Mouse (Mus musculus) forebrain, embryonic 11.5 days (tissue): ENCODE results near the gene D1Ertd622e. TPM values are rescaled to one million over a fixed set of nuclear protein-coding genes. Genes with fewer than 3 reads are reported as not detected.

ENCODE experiments used
- ATAC-seq: fragments of 200-750 bp; cut with Nextera tagmentation; replicated peaks from 2 replicates; pipeline ENCODE4 v1.8.0; 2017; ENCODE audit warnings: moderate TSS enrichment; ENCODE audit not compliant: low FRiP score
- DNase-seq: peaks from one replicate; pipeline ENCODE4 v3.0.0-alpha.2; 2017; ENCODE audit warnings: low spot score
- H3K27ac ChIP-seq: fragments of 300-500 bp; sonication (generic); 2 replicates; pipeline ENCODE4 v1.5.1; 2014; ENCODE audit warnings: low read depth, low read length
- H3K27me3 ChIP-seq: fragments of 300-500 bp; sonication (generic); 2 replicates; pipeline ENCODE4 v1.6.1; 2014; ENCODE audit warnings: mild to moderate bottlenecking, low read length, mixed read lengths; ENCODE audit not compliant: control insufficient read depth, insufficient read depth
- H3K36me3 ChIP-seq: fragments of 300-500 bp; sonication (generic); 2 replicates; pipeline ENCODE4 v1.6.1; 2014; ENCODE audit warnings: mild to moderate bottlenecking, low read length, moderate library complexity, mixed read lengths; ENCODE audit not compliant: control insufficient read depth, insufficient read depth
- H3K4me1 ChIP-seq: fragments of 300-500 bp; sonication (generic); replicated peaks from 2 replicates; pipeline ENCODE4 v1.6.1; 2014; ENCODE audit warnings: low read length, mixed read lengths; ENCODE audit not compliant: control insufficient read depth, insufficient read depth
- H3K4me2 ChIP-seq: fragments of 300-500 bp; sonication (generic); 2 replicates; pipeline ENCODE4 v1.6.1; 2014; ENCODE audit warnings: low read depth, mild to moderate bottlenecking, low read length, moderate library complexity, mixed read lengths; ENCODE audit not compliant: severe bottlenecking
- H3K4me3 ChIP-seq: fragments of 300-500 bp; sonication (generic); 2 replicates; pipeline ENCODE4 v1.5.1; 2014; ENCODE audit warnings: low read depth, low read length
- H3K9ac ChIP-seq: fragments of 300-500 bp; sonication (generic); 2 replicates; pipeline ENCODE4 v1.6.1; 2014; ENCODE audit warnings: low read length
- H3K9me3 ChIP-seq: fragments of 300-500 bp; sonication (generic); 2 replicates; pipeline ENCODE4 v1.6.1; 2016; ENCODE audit warnings: low read length, mixed read lengths; ENCODE audit not compliant: control insufficient read depth
- WGBS: fragments of 180-500 bp; shearing (Covaris S2); extraction: QIAGEN DNeasy Blood & Tissue Kit; methylation state at CpG from one replicate; pipeline ENCODE4 v1.1.7; 2014; 5-methylcytosine and 5-hydroxymethylcytosine counted together
- polyA plus RNA-seq: library from polyadenylated mRNA; unstranded; fragments of >200 nt; fragmentation: Nextera tagmentation; extraction: Ambion mirVana; gene quantifications from 2 replicates; pipeline ENCODE4 v1.2.1, GENCODE M21; 2014

The D1Ertd622e gene
- polyA plus RNA-seq, 1 experiment from 2014 or later, result 46.8 TPM

DNA sequence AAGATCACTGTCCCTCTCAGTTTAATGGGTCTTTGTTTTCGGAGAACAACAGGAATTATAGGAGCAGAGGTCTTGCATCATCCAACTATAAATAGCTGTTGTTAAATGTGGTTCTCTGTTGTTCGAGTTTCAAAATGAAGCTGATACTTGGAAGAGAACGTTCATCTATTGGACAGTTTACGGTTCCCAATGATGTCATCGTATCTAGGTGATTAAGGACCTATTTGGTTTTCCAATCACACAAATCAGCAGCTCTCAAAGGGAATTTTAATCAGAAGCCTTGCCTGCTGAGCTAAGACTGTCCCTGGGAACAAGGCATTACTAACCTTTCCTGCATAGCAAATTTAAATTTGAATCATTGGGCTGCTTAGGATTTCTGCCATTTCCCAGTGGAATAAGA, 31.7 kb downstream of the D1Ertd622e start:
- Histone ChIP-seq H3K4me1 (no peaks in the 10 kb centered on the region), H3K4me2 (no peak overlapping the region), H3K9me3 (no peaks in the 10 kb centered on the region), H3K27ac (no peak overlapping the region), H3K9ac (no peak overlapping the region), H3K4me3 (no peak overlapping the region), H3K36me3 (no peaks in the 10 kb centered on the region), H3K27me3 (no peaks in the 10 kb centered on the region)
- DNase-seq (no peak), ATAC-seq (peak; percentile 55)
- WGBS, result 56% methylated on average over 5 of the region's 5 CpGs

- no peak overlapping the region for H3K4me3 ChIP-seq
These were observed 33.0 kb downstream of the D1Ertd622e start for GRCm38 (mm10) chr1:97628859-97629258.

DNA sequence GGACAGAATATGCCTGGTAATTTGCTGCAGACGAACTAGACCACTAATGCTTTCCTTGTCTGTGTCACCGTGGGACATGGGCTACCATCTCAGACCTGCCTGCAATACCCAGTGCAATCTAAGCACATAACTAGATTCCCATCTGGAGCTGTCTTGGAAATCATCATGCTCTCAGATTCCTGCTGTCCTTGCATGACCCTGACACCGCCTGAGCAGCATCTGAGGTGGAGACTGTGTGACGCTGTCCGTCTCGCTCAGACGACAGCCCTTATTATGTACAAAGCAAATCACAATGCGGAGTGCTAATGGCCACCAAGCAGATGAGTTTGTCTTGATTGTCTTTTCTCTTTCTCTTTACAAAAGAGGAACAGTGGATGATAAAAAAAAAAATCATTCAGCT, 33.9 kb downstream of the D1Ertd622e start:
- peaks cover 4% of the 10 kb centered on the region; the same call in 1 of the 2 replicates for H3K4me1 ChIP-seq
- H3K27ac ChIP-seq, result no peak overlapping the region
- no peak overlapping the region for H3K9ac ChIP-seq
- WGBS, result 80% methylated on average over 8 of the region's 8 CpGs
- no peak overlapping the region for H3K4me3 ChIP-seq
- H3K36me3 ChIP-seq, result no peaks in the 10 kb centered on the region
- no peaks in the 10 kb centered on the region for H3K27me3 ChIP-seq
- DNase-seq (no peak), ATAC-seq (no peak)
- no peak overlapping the region for H3K4me2 ChIP-seq
- no peaks in the 10 kb centered on the region for H3K9me3 ChIP-seq

More at GRCm38 (mm10) chr1:97628859-97629258, 33.0 kb downstream of the D1Ertd622e start:
- Histone ChIP-seq H3K27ac (no peak overlapping the region), H3K27me3 (no peaks in the 10 kb centered on the region), H3K4me1 (peaks cover 4% of the 10 kb centered on the region; the same call in 1 of the 2 replicates), H3K4me2 (no peak overlapping the region), H3K36me3 (no peaks in the 10 kb centered on the region), H3K9me3 (no peaks in the 10 kb centered on the region), H3K9ac (no peak overlapping the region)
- 94% methylated on average over 7 of the region's 7 CpGs for WGBS
- ATAC-seq (no peak), DNase-seq (no peak)

DNA sequence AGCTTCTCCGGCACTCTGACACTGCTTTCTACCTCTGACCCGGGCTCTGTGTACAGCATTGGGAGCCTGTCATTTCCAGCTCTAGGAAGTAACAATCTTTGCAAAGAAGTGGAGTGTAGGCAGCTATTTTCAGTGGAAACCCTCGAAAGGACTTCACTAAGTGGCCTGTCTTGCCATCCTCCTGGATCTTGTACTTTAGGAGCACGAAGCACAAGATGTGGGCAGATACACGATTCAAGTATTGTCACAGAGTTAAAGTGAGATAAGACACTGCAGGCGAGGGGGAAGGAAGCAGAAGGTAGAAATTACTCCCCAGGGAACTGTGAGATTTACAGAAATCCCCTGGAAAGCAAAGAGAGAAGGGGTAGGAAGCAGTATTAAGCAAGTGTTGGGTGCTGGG, 36.4 kb downstream of the D1Ertd622e start:
- Histone ChIP-seq H3K4me1 (peaks cover 4% of the 10 kb centered on the region; the same call in 1 of the 2 replicates), H3K9ac (no peak overlapping the region), H3K4me3 (no peak overlapping the region), H3K27ac (no peak overlapping the region), H3K36me3 (no peaks in the 10 kb centered on the region), H3K27me3 (no peaks in the 10 kb centered on the region), H3K9me3 (no peaks in the 10 kb centered on the region), H3K4me2 (no peak overlapping the region)
- WGBS, result 80% methylated on average over 6 of the region's 6 CpGs
- DNase-seq (no peak), ATAC-seq (no peak)

DNA sequence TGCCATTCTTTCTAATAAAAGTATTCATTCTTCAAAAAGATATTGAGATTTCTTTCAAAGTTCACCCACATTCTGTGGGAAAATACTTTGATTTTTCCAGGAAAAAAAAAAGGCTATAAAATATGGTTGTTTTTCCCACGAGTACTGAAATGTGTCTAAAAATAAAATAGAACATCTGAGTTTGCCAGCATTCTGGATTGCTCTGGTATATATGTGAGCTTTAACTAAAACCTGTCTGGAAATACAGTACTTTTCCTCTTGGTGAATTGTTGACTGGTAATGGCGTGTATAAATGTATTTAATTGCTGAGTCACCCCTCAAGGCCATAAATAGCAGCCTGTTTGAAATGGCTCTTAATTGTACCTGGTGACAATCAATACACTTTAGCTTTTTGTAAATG, 37.5 kb downstream of the D1Ertd622e start:
- ATAC-seq (no peak), DNase-seq (no peak)
- H3K27me3 ChIP-seq, result no peaks in the 10 kb centered on the region
- WGBS, result 63% methylated on average over 2 of the region's 2 CpGs
- H3K36me3 ChIP-seq, result no peaks in the 10 kb centered on the region
- no peak overlapping the region for H3K4me3 ChIP-seq
- no peak overlapping the region for H3K9ac ChIP-seq
- H3K9me3 ChIP-seq, result no peaks in the 10 kb centered on the region
- no peak overlapping the region for H3K4me2 ChIP-seq
- H3K4me1 ChIP-seq, result peaks cover 4% of the 10 kb centered on the region; the same call in 1 of the 2 replicates
- no peak overlapping the region for H3K27ac ChIP-seq

- Histone ChIP-seq H3K36me3 (no peaks in the 10 kb centered on the region), H3K27ac (peak overlapping the region; percentile 68), H3K9me3 (no peaks in the 10 kb centered on the region), H3K4me2 (no peak overlapping the region), H3K27me3 (no peaks in the 10 kb centered on the region), H3K4me1 (peaks cover 4% of the 10 kb centered on the region; the same call in 1 of the 2 replicates), H3K9ac (no peak overlapping the region), H3K4me3 (no peak overlapping the region)
- 7% methylated on average over 1 of the region's 1 CpGs for WGBS
- no peak for DNase-seq
- ATAC-seq, result peak; percentile 63
These were observed 38.5 kb downstream of the D1Ertd622e start for GRCm38 (mm10) chr1:97623214-97623856.

DNA sequence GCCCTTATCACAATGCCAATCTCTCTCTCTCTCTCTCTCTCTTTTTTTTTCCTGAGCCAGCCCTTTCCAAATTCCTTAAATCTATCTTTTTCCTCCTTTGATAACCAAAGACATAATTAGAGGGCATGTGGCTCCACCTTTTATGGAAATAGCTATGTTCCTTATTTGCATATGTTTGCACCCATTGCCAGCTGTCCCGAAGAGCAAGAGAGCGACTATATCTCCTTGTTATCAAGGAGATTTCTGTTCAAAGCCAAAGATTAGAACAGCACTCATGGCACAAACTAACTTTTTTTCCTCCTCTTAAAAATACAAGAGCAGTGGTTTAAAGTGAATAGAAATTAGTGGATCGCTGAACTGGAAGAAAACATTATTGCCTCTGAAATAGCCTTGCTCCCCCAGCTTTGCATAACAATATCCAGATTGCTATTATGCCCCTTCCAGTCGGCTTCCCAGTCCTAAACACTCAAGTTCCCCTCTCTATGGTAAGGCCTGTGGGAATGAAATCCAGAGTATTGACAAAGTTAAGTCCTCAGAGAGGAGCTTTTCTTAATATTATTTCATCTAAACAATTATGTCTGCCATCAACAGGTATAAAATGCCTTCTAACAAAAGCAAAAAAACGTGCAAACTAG, 39.2 kb downstream of the D1Ertd622e start:
- 11% methylated on average over 5 of the region's 5 CpGs for WGBS
- Histone ChIP-seq H3K4me3 (no peak overlapping the region), H3K9ac (no peak overlapping the region), H3K27me3 (no peaks in the 10 kb centered on the region), H3K9me3 (no peaks in the 10 kb centered on the region), H3K4me2 (0 out of 2 replicates have a peak overlapping the region, but pooled peaks have one; percentile 1), H3K4me1 (peaks cover 4% of the 10 kb centered on the region; the same call in 1 of the 2 replicates), H3K36me3 (no peaks in the 10 kb centered on the region), H3K27ac (peak overlapping the region; percentile 68)
- ATAC-seq (peak; percentile 87), DNase-seq (no peak)

DNA sequence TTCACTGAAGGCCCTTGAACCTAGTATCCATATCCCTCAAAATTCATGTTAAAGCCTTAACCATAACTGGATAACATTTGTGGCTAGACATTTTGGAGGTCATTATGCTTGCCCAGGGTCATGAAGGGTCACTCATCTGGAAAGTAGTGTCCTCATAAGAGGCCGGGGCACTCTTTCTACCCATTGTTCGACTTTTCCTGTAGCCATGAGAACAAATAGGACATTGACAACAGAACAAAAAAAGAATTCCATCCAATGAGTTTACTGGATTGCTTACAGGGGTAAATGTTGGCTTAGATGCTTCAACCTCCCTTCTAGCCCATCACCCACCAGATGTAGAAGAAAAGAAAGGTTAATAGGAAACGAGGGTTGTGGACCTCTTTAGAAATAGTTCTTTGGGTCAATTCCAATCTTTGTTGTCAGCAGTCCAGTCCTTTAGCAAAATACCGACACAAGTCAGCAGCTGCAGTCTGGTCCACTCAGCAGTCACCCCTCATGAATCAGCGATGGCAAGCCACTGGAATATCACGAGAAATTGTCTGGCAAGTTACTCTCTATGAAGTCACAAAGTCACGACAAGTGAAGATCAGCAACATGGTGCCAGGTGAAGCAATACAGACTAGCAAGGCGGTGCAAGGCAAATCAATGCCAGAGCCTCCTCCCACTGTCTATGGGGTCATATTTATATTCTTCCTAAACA, 42.1 kb downstream of the D1Ertd622e start:
- Histone ChIP-seq H3K4me1 (peaks cover 3% of the 10 kb centered on the region; the same call in 1 of the 2 replicates), H3K27me3 (no peaks in the 10 kb centered on the region), H3K4me2 (no peak overlapping the region), H3K4me3 (no peak overlapping the region), H3K27ac (no peak overlapping the region), H3K9ac (no peak overlapping the region), H3K9me3 (no peaks in the 10 kb centered on the region), H3K36me3 (no peaks in the 10 kb centered on the region)
- ATAC-seq, result no peak
- DNase-seq, result no peak
- 78% methylated on average over 8 of the region's 8 CpGs for WGBS
